Mouse (Mus musculus) heart, postnatal 0 days (tissue): Measurements from ENCODE around the gene Trp53bp2. TPM values are rescaled to one million over a fixed set of nuclear protein-coding genes. Genes with fewer than 3 reads are reported as not detected.
A peak's percentile ranks its signal among the peaks of the same experiment; 100 is the strongest.

Experiments used
- ATAC-seq: fragments of 200-750 bp; cut with Nextera tagmentation; 2 replicates; pipeline ENCODE4 v1.8.0; 2017; ENCODE audit warnings: low read depth, moderate number of reproducible peaks, moderate library complexity; ENCODE audit not compliant: insufficient read depth
- DNase-seq: peaks from one replicate; pipeline ENCODE4 v3.0.0-alpha.2; 2016; ENCODE audit warnings: low spot score
- H3K27ac ChIP-seq: fragments of 300-500 bp; sonication (generic); 2 replicates; pipeline ENCODE4 v1.5.1; 2014; ENCODE audit warnings: low read depth, mild to moderate bottlenecking
- H3K27me3 ChIP-seq: fragments of 300-500 bp; sonication (generic); 2 replicates; pipeline ENCODE4 v1.6.1; 2014; ENCODE audit warnings: low read length, mixed read lengths; ENCODE audit not compliant: control insufficient read depth, insufficient read depth
- H3K36me3 ChIP-seq: fragments of 300-500 bp; sonication (generic); replicated peaks from 2 replicates; pipeline ENCODE4 v1.6.1; 2014; ENCODE audit warnings: low read length, mixed read lengths; ENCODE audit not compliant: control insufficient read depth, insufficient read depth
- H3K4me1 ChIP-seq: fragments of 300-500 bp; sonication (generic); 2 replicates; pipeline ENCODE4 v1.6.1; 2014; ENCODE audit warnings: antibody characterized with exemption; ENCODE audit not compliant: control insufficient read depth, insufficient read depth
- H3K4me2 ChIP-seq: fragments of 300-500 bp; sonication (generic); 2 replicates; pipeline ENCODE4 v1.6.1; 2014; ENCODE audit warnings: low read depth, mild to moderate bottlenecking, low read length, moderate library complexity
- H3K4me3 ChIP-seq: fragments of 300-500 bp; sonication (generic); 2 replicates; pipeline ENCODE4 v1.5.1; 2014; ENCODE audit warnings: low read depth, low read length
- H3K9ac ChIP-seq: fragments of 300-500 bp; sonication (generic); replicated peaks from 2 replicates; pipeline ENCODE4 v1.6.1; 2014; ENCODE audit warnings: low read depth, low read length, mixed read lengths
- H3K9me3 ChIP-seq: fragments of 300-500 bp; sonication (generic); replicated peaks from 2 replicates; pipeline ENCODE4 v1.6.1; 2016; ENCODE audit warnings: low read length; ENCODE audit not compliant: control insufficient read depth
- CTCF ChIP-seq: IDR thresholded peaks from 2 replicates; pipeline ENCODE4 v1.5.1; 2016; ENCODE audit warnings: antibody characterized with exemption, control low read depth, low read depth
- EP300 ChIP-seq: IDR thresholded peaks from 2 replicates; pipeline ENCODE4 v1.6.1; 2016; ENCODE audit warnings: antibody characterized with exemption, low read depth
- WGBS: fragments of 180-500 bp; shearing (Covaris S2); extraction: QIAGEN DNeasy Blood & Tissue Kit; methylation state at CpG from one replicate; pipeline ENCODE4 v1.1.7; 2014; 5-methylcytosine and 5-hydroxymethylcytosine counted together
- polyA plus RNA-seq: library from polyadenylated mRNA; unstranded; fragments of >200 nt; fragmentation: Nextera tagmentation; extraction: Ambion mirVana; gene quantifications from 2 replicates; pipeline ENCODE4 v1.2.1, GENCODE M21; 2015
- total RNA-seq: library from RNA; depleted of rRNA; stranded (reverse); fragments of >200 nt; gene quantifications from 2 replicates; pipeline ENCODE4 v1.2.3, GENCODE M21; 2014; ENCODE audit warnings: low replicate concordance

Gene Trp53bp2
- total and polyA plus RNA-seq, 2 experiments from 2014 or later, result 8.3 to 13.6 TPM

GRCm38 (mm10) chr1:182489803-182490452 lies 81.0 kb downstream of the Trp53bp2 start:
- peaks cover 64% of the 10 kb centered on the region for H3K36me3 ChIP-seq
- no peak overlapping the region for H3K9ac ChIP-seq
- TF ChIP-seq EP300 (peak; percentile 84), CTCF (peak; percentile 92)
- H3K4me1 ChIP-seq, result peaks cover 15% of the 10 kb centered on the region
- peak; percentile 97 for ATAC-seq
- no peak overlapping the region for H3K4me3 ChIP-seq
- H3K9me3 ChIP-seq, result no peaks in the 10 kb centered on the region
- peak overlapping the region; percentile 69 for H3K27ac ChIP-seq
- peak overlapping the region; percentile 40; the same call in 1 of the 2 replicates for H3K4me2 ChIP-seq
- DNase-seq, result peak; percentile 96
- 7% methylated on average over 21 of the region's 21 CpGs for WGBS
- H3K27me3 ChIP-seq, result no peaks in the 10 kb centered on the region

- H3K27ac ChIP-seq, result peak overlapping the region; percentile 69
- peaks cover 17% of the 10 kb centered on the region for H3K4me1 ChIP-seq
- peaks cover 57% of the 10 kb centered on the region for H3K36me3 ChIP-seq
- H3K9me3 ChIP-seq, result no peaks in the 10 kb centered on the region
- no peak overlapping the region for H3K4me2 ChIP-seq
- ATAC-seq (no peak), DNase-seq (no peak)
- 70% methylated on average over 7 of the region's 7 CpGs for WGBS
- H3K4me3 ChIP-seq, result no peak overlapping the region
- H3K27me3 ChIP-seq, result no peaks in the 10 kb centered on the region
- peak; percentile 19; the same call in 1 of the 2 replicates for TF ChIP-seq CTCF
- TF ChIP-seq EP300, result no peak
- H3K9ac ChIP-seq, result no peak overlapping the region
Observed at GRCm38 (mm10) chr1:182490568-182490967, 81.6 kb downstream of the Trp53bp2 start.

- ATAC-seq, result no peak
- H3K4me1 ChIP-seq, result peaks cover 28% of the 10 kb centered on the region
- 72% methylated on average over 6 of the region's 6 CpGs for WGBS
- TF ChIP-seq CTCF, result no peak
- peaks cover 48% of the 10 kb centered on the region for H3K36me3 ChIP-seq
- no peaks in the 10 kb centered on the region for H3K27me3 ChIP-seq
- no peak overlapping the region for H3K4me3 ChIP-seq
- H3K9me3 ChIP-seq, result no peaks in the 10 kb centered on the region
- H3K4me2 ChIP-seq, result no peak overlapping the region
- no peak for DNase-seq
- no peak overlapping the region for H3K27ac ChIP-seq
- H3K9ac ChIP-seq, result no peak overlapping the region
Observed at GRCm38 (mm10) chr1:182491839-182492238, 82.9 kb downstream of the Trp53bp2 start.

- Histone ChIP-seq H3K27me3 (no peaks in the 10 kb centered on the region), H3K4me3 (no peak overlapping the region), H3K36me3 (peaks cover 26% of the 10 kb centered on the region), H3K27ac (peak overlapping the region; percentile 14; the same call in 1 of the 2 replicates), H3K4me2 (no peak overlapping the region), H3K9ac (no peak overlapping the region), H3K9me3 (no peaks in the 10 kb centered on the region), H3K4me1 (peaks cover 50% of the 10 kb centered on the region)
- TF ChIP-seq EP300 (no peak), CTCF (no peak)
- no peak for DNase-seq
- WGBS, result 47% methylated on average over 17 of the region's 17 CpGs
- no peak for ATAC-seq
Observed at GRCm38 (mm10) chr1:182494285-182495145, 85.5 kb downstream of the Trp53bp2 start.

- no peaks in the 10 kb centered on the region for H3K27me3 ChIP-seq
- WGBS, result 56% methylated on average over 6 of the region's 6 CpGs
- no peak for DNase-seq
- H3K27ac ChIP-seq, result no peak overlapping the region
- no peak overlapping the region for H3K9ac ChIP-seq
- peaks cover 58% of the 10 kb centered on the region for H3K4me1 ChIP-seq
- peaks cover 12% of the 10 kb centered on the region for H3K36me3 ChIP-seq
- no peak for TF ChIP-seq EP300
- TF ChIP-seq CTCF, result no peak
- no peak overlapping the region for H3K4me2 ChIP-seq
- no peaks in the 10 kb centered on the region for H3K9me3 ChIP-seq
- H3K4me3 ChIP-seq, result no peak overlapping the region
- no peak for ATAC-seq
Observed at GRCm38 (mm10) chr1:182496685-182497084, 87.7 kb downstream of the Trp53bp2 start.
